Mouse (Mus musculus) splenic B cell, adult 2 months (primary cell): ENCODE data around the gene Kctd11.
"Not testable (repeated sequence)": the region's sequence is repeated elsewhere in the genome, so short reads cannot be mapped to it uniquely, and the experiment has no call there.

Experiments
- DNase-seq: peaks from one replicate; pipeline ENCODE4 v3.0.0-alpha.2; 2011; ENCODE audit warnings: low read depth, low spot score
- H3K27me3 ChIP-seq: 2 replicates; pipeline ENCODE4 v1.6.1; 2012; ENCODE audit warnings: mild to moderate bottlenecking, low read length, moderate library complexity, mixed read lengths; ENCODE audit not compliant: control insufficient read depth, poor library complexity, insufficient read depth, severe bottlenecking
- H3K36me3 ChIP-seq: 2 replicates; pipeline ENCODE4 v1.6.1; 2012; ENCODE audit warnings: mild to moderate bottlenecking, low read length, moderate library complexity, mixed read lengths; ENCODE audit not compliant: control insufficient read depth, poor library complexity, insufficient read depth, severe bottlenecking

The Kctd11 gene

GRCm38 (mm10) chr11:69878952-69879351 is 2.3 kb downstream of the Kctd11 start:
- peaks cover 7% of the 10 kb centered on the region for H3K36me3 ChIP-seq
- H3K27me3 ChIP-seq, result no peaks in the 10 kb centered on the region
- DNase-seq, result no peak

- Histone ChIP-seq H3K27me3 (no peaks in the 10 kb centered on the region), H3K36me3 (peaks cover 3% of the 10 kb centered on the region; the same call in 1 of the 2 replicates)
- DNase-seq, result no peak
Observed at GRCm38 (mm10) chr11:69878399-69878798, 2.8 kb downstream of the Kctd11 start.

DNA sequence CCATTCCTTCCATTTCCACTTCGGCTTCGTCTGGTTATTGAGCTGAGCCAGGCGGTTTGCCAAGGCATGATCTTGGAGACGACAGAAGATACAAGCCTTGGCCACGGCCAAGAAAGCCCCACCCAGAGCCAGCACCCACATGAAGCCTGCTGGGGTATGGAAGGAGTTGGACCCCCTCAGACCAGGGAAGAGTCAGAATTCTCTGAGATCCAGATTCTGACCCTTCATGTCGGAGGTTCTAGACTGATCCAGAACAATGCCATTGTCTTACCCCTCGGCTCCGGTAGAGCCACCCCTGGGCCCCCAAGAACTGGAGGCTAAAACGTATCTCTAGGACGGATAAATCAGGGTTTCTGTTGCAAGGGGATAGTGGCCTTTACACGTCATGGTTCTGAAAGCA is 3.3 kb downstream of the Kctd11 start, which contains the start of gene Tmem95:
TSS of gene Tmem95 (minus strand) at position 141 of the 400 bp plus-strand sequence.
- Histone ChIP-seq H3K27me3 (no peaks in the 10 kb centered on the region), H3K36me3 (peaks cover 3% of the 10 kb centered on the region; the same call in 1 of the 2 replicates)
- no peak for DNase-seq

DNA sequence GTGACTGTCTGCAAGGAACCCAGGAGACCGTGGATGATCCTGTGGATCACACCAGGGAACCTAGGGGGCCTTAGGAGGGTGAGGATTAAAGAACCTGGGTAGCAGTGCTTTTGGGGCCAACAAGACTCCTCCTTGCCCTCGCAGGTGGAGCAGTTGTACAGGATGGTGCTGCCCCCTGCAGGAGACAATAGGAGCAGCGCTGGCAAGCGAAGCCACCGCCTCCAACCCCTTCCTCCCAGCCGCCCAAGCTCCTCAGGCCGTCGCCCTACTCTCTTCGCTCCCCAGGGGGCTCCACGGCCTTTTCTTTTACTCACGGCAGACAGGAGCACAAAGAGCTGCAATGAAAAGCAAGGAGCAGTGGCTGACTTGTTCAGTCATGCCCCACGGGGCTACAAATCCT is 4.3 kb downstream of the Kctd11 start:
- no peaks in the 10 kb centered on the region for H3K27me3 ChIP-seq
- H3K36me3 ChIP-seq, result no peaks in the 10 kb centered on the region
- DNase-seq, result peak; percentile 90

- Histone ChIP-seq H3K36me3 (no peaks in the 10 kb centered on the region), H3K27me3 (no peaks in the 10 kb centered on the region)
- no peak for DNase-seq
Observed at GRCm38 (mm10) chr11:69876186-69876585, 5.0 kb downstream of the Kctd11 start.

- no peak for DNase-seq
- H3K36me3 ChIP-seq, result no peaks in the 10 kb centered on the region
- no peaks in the 10 kb centered on the region for H3K27me3 ChIP-seq
Observed at GRCm38 (mm10) chr11:69872451-69872850, 8.8 kb downstream of the Kctd11 start.

DNA sequence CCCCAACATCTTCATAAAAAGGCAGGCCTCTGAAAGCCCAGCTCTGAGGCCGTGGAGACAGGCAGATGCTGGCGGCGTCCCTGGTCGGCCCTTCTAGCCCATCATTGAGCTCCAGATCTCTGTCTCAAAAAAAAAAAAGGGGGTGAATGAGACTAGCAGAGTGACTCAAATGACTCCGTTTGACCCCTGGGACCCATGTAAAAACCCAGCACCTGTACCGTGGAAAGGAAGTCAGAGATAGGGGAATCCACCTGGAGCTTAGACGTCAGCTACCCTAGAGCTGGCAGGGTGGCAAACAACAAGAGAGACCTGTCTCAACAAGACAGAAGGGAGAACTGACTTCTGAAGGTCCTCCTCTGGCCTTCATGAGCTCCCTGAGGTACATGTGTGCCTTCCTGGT is 9.4 kb downstream of the Kctd11 start:
- DNase-seq, result no peak
- Histone ChIP-seq H3K36me3 (no peaks in the 10 kb centered on the region), H3K27me3 (no peaks in the 10 kb centered on the region)

- no peak for DNase-seq
- H3K27me3 ChIP-seq, result no peaks in the 10 kb centered on the region
- H3K36me3 ChIP-seq, result no peaks in the 10 kb centered on the region
Observed at GRCm38 (mm10) chr11:69870289-69871069, 10.7 kb downstream of the Kctd11 start.

GRCm38 (mm10) chr11:69867335-69867734 is 13.9 kb downstream of the Kctd11 start:
- Histone ChIP-seq H3K27me3 (no peaks in the 10 kb centered on the region), H3K36me3 (no peaks in the 10 kb centered on the region)
- DNase-seq, result no peak

DNA sequence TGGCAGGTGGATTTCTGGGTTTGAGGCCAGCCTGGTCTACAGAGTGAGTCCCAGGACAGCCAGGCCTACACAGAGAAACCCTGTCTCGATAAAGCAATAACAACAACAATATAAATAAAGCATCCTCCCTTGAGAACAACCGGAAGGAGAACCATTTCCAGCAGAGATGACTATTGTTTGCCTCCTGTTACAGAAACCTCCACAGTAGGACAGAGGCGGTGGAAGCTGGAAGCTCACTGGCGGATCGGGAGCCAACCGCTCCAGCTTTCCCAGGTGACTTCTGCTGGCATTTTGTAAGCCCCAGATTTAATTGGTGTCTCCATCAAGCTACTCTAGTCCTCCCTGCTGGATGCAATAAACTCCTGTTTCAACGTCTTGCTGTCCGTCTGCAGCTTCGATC is 15.6 kb downstream of the Kctd11 start:
- DNase-seq, result no peak
- Histone ChIP-seq H3K27me3 (no peaks in the 10 kb centered on the region), H3K36me3 (no peaks in the 10 kb centered on the region)

- Histone ChIP-seq H3K36me3 (no peaks in the 10 kb centered on the region), H3K27me3 (no peaks in the 10 kb centered on the region)
- DNase-seq, result no peak
Observed at GRCm38 (mm10) chr11:69864138-69864860, 16.9 kb downstream of the Kctd11 start.

DNA sequence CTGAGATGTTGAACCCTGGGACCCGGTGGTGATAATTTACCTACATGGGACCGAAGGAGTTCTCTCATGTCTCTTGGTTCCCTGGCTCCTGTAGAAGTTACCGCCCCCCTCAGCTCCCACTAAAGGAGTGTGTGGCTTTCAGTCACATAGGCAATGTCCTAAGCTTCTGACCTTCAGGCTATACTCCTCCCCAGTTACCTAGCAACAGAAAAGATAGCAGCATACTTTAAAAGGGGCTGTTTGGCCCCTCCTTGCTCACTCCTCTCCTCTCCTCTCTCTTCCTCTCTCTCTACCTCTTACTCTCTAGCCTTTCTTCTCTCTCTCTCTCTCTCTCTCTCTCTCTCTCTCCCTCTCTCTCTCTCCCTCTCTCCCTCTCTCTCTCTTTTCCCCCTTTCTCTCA is 17.5 kb downstream of the Kctd11 start:
- not testable (repeated sequence) for H3K27me3 ChIP-seq, DNase-seq

DNA sequence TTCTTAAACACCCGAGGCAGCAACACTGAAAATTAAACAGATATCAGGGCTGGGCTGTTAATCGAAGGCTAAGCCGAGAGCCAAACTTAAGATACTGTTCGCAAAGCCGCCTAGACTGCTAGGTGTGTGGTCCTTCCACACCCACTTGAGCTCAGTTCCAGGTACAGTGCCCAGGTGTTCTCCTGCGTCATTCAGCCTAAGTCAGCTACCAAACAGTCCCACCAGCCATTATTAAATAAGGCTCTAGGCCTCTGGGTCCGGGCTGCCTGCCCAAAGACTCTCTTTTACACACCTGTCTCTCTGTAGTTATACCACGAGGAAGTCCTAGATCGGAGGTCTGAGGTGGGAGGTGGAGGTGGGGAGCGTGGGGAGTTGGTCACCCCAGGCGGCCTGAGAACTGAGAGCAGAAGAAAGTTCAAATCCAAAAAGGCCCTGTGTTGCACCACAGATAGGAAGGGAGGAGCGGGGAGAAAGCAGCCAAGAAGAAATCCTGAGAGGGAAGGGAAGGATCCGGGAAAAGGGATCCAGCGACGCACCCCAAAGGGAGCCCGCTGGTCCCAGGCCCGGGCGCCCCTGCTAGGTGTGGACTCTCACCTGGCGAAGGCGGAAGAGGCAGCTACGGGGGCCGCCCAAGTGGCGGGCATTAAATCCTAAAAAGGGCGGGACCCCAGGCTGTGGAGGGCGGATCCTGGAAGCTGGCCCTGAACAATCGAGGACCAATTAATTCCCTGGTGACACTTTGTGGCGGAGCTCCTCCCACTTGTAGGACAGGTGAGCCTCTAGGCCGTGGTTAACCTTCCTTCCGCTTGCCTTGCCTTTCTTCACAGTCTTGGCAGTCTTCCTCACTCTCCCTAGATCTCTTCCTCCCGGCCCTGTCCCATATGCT is 22.9 kb downstream of the Kctd11 start, which contains the start of gene Tnk1:
TSS of gene Tnk1 (minus strand) at position 618 of the 886 bp plus-strand sequence.
- no peak for DNase-seq
- H3K36me3 ChIP-seq, result no peaks in the 10 kb centered on the region
- no peaks in the 10 kb centered on the region for H3K27me3 ChIP-seq

More for the DNA sequence above, 17.5 kb downstream of the Kctd11 start:
- H3K36me3 ChIP-seq, result not testable (repeated sequence)

DNA sequence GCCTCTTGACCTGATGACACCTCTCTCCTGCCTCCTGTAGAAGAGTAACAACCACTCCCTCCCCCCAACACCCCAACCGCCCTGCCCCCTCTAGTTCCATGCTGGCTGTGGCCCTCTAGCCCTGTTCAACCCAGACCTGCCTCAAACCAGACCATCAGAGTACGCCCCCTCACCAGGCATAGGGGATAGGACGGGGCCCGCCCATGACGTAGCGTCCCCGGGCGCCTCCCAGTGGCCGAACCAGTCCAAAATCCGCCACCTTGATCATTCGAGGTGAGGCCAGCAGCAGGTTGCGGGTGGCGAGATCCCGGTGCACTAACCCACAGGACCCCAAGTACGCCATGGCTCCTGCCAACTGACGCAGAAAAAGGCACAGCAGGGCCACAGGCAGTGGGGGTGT is 25.9 kb downstream of the Kctd11 start:
- Histone ChIP-seq H3K27me3 (no peaks in the 10 kb centered on the region), H3K36me3 (no peaks in the 10 kb centered on the region)
- DNase-seq, result peak; percentile 71
